Mouse (Mus musculus): ENCODE results near the gene Rgs3. TPM values are rescaled to one million over a fixed set of nuclear protein-coding genes. Genes with fewer than 3 reads are reported as not detected.
"Not testable (repeated sequence)": the region's sequence is repeated elsewhere in the genome, so short reads cannot be mapped to it uniquely, and the experiment has no call there.

Gene Rgs3
- total RNA-seq, 2 experiments from 2014 or later: 18.9 to 23.6 TPM

DNA sequence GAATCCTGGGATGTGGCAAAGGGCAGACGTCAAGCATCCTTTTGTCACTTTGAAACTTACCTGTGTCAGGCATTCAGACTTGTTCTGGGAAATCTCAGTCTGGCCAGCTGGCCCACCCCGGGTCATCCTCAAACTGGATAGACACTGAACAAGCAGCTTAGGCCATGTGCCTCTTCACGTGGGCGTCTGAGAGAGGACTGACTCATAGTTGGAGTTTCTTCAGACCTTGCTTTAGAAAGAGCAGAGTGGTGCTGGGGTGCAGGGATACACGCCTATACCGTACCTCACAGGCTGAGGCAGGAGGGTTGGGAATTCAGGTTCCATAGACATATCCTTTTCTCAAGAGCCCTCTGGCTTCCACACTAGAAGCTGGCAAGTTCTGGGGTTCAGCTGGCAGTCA is 15.9 kb upstream of the Rgs3 start:
- no peak for DNase-seq (ENCODE audit: extremely low spot score in 1 of 2, low spot score in 1 of 2)

DNA sequence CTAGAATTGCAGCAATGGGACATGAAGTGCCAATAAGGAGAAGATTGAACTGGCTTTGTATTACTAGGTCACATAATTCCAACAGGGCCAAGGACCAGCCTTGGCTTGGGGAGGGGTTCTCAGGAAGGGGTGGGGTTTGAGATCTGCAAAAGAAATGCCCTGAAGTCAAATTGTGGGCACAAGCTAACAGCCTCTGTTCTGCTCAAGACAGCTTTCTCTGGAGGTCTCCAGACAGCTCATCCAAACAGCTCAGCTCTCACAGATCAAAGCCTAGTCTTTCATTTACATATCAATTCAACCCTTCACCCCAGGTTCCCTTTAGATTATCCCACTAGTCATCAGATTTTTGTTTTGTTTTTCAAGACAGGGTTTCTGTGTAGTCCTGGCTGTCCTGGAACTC is 14.8 kb upstream of the Rgs3 start:
- no peak for DNase-seq (ENCODE audit: extremely low spot score in 1 of 2, low spot score in 1 of 2)

DNA sequence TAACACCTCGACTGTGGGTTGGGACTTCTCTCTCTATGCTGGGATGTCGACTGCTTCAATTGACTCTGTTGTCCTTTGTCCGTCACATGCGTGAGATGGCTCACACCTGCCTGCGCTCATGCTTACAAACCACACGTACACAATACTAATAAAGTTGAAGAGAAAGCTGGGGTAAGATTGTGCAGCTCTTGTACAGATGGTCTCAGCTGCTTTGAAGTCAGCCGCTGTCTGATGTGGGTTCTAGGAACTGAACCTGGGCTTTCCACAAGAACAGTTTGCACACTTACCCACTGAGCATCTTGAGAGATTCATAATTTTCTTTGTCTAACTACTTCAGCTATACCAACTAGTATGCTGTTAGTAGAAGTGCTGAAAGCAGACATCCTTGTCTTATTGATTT is 7.7 kb upstream of the Rgs3 start:
- DNase-seq (ENCODE audit: extremely low spot score in 1 of 2, low spot score in 1 of 2): no peak

DNA sequence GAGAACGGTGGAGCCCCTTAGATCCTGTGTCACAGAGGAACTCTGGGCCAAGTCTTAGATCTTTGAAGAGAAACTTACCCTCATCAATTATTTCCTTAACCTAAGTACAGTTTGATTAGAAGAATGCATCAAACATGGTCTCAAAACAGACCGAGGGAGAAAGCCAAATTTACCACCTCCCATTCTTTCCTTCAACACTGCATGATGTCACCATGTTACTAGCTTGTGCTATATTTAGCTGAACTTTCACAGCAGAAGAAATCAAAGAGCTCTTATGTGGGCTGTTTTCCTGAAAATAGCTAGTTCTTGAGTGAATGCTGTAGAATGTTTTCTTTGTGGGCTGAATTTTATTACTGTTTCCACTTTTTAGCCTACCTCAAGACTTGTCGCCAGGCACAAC is 2.2 kb upstream of the Rgs3 start:
- no peak for DNase-seq (ENCODE audit: extremely low spot score in 1 of 2, low spot score in 1 of 2)

DNA sequence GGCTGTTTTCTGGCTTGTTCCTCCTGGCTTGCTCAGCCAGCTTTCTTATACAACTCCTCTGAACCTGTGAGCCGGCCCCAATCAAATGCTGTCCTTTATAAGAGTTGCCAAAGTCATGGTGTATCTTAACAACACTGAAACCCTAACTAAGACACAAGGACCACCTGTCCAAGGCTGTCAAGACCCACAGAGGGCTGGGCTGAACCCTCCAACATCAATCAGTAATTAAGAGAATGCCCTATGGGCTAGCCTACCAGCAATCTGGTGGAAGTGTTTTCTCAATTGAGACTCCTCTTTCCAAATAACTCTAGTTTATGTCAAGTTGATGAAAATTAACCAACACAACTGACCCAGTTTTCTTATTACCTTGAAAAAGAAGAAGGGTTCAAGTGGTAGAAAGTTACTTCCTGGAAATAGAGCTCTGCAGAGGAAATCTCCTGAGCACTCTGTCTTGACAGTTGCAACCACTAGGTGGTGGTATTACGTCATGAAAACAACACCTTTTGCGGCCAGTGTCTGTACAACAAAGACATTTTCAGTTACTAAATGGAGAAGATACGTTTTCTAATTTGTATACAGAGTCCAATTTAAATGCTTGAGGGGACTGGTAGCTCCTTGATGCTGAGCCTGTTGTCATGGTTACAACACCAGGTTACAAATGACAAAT is 1.4 kb downstream of the Rgs3 start:
- DNase-seq (ENCODE audit: extremely low spot score in 1 of 2, low spot score in 1 of 2): peak; percentile 33 to 77

DNA sequence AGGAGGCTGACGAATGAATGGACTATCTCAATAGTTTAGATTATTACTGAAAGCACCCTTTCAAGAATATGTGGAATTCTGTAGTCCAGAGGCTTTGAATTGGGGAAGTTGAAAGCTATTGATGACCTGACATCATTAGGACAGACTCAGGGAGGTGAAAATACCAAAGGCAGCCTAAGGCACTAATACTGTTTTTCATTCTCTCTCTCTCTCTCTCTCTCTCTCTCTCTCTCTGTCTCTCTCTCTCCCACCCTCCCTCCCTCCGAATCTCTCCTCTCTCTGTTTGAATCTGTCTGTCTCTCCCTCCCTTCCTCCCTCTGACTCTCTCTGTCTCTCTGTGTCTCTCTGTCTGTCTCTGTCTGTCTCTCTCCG is 2.0 kb downstream of the Rgs3 start:
- no peak for DNase-seq (ENCODE audit: extremely low spot score in 1 of 2, low spot score in 1 of 2)

DNA sequence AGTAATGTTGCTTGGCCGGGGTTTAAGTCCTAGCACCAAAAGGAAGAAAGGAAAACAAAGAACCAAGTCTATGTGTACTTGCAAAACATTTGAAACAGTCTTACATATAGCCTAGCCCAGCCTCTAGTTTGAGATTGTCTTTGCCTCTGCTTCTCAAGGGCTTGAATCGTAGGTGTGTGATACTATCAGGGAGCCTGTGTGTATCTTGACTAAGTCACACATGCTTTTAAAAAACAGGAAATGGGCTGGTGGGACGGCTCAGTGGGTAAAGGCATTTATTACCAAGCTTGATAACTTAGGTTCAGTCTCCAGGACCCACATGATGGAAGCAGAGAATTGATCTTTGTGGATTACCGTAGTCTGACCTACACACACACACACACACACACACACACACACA is 2.4 kb downstream of the Rgs3 start:
- DNase-seq (ENCODE audit: extremely low spot score in 1 of 2, low spot score in 1 of 2): no peak

DNA sequence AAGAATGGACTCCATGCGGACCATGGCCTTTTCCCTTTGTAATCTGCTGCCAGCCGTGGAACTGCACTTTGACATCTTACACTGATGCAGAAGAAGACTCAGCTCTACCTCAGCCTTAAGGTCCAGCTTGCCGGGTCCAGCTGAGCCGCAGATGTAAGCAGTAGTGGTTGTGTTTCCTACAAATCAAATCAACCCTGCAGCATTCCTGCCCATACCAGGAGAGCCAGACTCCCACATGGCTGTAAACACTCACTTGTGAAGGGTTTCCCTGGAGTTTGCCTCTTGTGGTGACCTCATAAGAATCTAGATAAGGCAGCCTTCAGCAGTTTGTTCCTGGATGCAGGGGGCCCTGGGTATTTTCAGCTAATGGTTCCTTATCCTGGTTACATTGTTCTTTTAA is 6.9 kb downstream of the Rgs3 start:
- DNase-seq (ENCODE audit: extremely low spot score in 1 of 2, low spot score in 1 of 2): no peak

DNA sequence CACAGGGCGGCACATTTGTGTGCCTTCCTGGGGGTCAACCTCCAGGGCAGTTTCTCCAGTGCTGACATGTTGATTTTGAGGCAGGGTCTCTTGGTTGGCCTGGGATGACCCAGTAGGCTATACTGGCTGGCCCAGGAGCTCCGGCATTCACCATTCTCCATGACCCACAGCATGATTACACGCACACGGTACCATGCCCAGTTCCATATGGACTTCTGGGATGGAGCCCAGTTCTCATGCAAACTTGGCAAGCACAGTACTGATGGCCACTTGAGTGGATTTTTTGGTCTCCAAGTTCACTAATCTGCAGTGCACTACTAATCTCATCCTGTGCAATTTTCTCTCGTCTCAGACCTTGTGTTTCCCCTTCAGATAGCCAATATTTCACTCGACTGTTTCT is 8.0 kb downstream of the Rgs3 start:
- DNase-seq (ENCODE audit: extremely low spot score in 1 of 2, low spot score in 1 of 2): no peak

DNA sequence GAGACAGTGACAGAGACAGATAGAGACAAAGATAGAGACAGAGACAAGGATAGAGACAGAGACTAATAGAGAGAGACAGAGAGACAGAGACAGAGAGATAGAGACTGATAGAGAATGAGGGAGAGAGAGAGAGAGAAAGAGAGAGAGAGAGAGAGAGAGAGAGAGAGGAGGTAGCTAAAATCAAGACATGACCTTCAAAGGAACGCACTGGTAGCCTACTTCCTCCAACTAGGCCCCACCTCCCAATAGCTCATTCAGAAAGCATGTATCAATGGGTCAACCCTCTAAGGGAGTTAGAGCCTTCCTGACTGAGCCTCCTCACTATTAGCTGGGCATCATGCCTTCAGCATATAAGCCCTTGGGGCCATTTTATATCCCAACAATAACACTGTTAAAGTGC is 8.7 kb downstream of the Rgs3 start:
- no peak for DNase-seq (ENCODE audit: extremely low spot score in 1 of 2, low spot score in 1 of 2)

DNA sequence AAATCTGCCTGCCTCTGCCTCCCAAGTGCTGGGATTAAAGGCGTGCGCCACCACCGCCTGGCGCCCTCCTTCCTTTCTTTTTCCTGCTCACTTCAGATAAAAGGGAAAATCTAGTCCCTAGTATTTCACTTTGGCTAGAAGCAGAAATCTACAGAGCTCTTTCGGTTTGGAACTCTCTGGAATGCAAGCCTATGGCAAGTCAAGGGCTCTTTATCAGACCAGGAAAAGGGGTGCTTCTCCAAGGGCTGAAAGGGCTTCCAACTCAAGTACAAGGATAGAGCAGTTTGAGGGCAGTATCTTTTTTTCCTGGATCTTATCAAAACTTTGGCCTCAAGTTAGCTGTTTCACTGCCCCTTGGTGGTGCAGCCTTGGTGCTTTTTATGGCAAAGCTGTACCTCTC is 10.0 kb downstream of the Rgs3 start:
- DNase-seq (ENCODE audit: extremely low spot score in 1 of 2, low spot score in 1 of 2): no peak

DNA sequence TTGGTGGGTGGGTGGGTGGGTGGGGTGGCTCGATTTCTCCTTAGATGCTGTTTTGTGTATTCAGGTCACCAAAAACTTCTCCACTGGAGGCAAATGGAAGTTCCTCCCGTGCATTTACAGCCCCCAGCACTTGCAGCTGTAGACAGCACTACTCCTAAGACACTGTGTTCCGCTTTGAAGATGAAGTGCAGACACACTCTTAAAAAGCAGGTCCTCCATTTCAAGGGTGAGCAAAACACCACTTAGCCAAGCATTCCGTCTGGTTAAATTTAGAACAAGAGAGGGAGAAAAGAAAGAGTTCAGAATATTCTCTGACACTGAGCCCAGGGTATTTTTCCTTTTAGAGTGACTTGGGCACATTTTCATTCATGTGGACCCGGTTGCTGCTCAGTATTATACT is 10.4 kb downstream of the Rgs3 start:
- no peak for DNase-seq (ENCODE audit: extremely low spot score in 1 of 2, low spot score in 1 of 2)

DNA sequence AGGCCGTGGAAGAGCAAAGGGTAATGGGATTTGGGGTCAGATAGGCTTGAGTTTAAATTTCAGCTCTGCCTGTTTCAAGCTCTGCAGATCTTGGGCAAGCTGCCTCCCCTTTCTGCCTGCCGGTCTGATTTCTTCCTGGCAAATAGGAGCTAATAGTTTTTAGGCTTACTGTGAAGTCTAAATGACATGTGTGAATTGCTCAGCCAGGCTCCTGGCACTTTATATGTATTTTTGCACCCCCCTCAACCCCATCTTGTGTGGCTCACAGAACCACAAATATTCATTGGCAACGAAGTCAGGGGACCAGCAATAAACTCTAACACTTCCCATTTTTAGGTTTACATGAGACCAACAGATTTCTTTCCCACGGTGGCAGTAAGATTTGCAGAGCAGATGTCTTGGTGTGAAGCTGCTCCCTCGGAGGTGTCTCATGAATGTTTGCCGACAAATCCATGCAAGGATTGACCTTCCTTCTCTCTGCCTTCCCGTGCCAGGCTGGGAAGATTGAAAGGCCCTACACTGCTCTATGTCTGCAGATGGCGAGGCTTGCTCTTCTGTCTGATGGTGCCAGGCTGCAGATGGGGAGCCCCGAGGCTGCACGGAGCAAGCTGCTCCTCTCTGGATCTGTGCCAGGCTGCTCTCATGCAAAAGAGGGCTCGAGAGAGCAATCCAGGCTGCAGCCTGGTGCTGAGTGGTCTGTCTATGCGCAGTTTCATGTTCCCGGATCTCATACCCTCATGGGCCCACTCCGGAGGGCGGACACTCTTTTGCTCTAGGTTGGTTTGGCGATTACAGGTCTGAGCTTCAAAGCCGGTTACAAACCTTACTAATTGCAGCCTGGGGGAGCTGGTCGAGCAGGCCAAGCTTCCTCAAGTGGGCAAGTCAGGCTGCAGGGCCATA is 23.0 kb downstream of the Rgs3 start:
- DNase-seq (ENCODE audit: extremely low spot score in 1 of 2, low spot score in 1 of 2): peak; percentile 57 to 67

DNA sequence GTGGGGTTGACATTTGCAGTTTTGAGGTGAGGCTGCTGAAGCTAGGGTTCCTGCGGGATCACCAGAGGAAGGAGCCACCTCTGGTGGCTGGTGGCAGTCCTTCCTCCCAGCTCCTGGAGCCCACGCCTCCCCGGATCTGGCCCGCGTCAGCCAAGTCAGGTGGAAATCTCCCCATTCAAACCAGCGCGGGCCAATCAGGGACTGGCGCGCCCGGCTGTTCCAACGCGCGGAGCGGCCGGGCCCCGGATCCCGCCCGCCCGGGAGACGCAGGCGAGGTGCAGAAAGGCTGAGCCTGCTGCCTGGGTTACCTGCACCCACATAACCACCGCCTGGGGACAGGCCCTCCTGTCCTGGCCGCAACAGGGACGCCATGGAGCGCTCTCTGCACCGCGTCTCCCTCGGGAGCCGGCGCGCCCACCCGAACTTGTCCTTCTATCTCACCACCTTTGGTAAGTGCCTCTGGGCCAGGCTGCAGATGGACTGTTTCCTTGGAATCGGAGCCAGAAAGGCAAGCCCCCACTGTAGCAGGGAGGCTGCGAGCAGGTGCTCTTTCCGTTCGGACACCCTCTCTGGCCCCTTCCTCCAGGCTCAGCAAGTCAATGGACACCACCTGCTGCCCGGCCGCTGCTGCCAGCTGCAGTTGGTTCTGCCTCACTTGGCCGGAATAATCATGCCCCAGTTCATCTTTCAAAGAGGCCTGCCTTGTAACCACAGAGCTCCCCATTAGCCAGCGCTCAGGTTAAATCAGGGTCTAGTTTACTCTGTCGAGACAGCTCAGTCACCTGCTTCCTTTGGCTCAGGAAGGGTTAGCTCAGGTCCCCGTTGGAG is 23.8 kb downstream of the Rgs3 start:
- DNase-seq (ENCODE audit: extremely low spot score in 1 of 2, low spot score in 1 of 2): peak in 1 of 2 experiments; percentile 18

DNA sequence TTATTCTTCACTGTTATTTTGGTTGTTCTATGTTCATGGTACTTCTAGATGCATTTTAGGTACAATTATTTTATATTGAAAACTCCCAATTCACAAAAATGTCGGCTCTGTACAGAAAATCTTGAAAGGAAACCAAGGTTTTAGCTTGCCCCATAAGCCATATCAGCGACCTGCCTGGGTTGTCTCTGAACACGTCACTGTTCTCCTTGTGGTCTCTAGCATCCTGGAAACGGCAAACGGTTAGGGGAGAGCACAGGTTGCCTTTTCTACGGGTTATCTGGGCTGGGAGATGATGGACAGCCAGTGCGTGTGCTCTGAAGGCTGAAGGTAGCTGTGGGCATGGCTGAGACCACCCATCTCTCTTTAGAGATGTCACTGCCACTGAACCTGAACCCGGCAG is 27.4 kb downstream of the Rgs3 start:
- no peak for DNase-seq (ENCODE audit: extremely low spot score in 1 of 2, low spot score in 1 of 2)

DNA sequence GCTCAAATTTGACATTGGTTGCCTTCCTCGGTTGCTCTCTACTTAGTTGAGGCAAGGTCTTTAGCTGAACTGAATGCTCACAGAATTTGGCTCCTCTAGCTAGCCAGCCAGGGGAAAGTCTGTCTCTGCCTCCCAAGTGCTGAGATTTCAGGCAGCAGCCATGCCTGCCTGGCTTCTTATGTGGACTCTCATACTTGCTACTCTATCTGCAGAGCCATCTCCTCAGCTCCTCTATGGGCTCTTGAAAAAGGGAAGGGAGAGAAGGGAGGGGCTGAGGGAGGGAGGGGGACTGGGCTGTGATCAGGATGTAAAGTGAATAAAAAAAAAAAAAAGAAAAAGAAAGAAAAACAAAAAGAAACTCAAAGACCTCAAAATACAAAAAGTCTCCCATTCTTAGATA is 31.2 kb downstream of the Rgs3 start:
- no peak for DNase-seq (ENCODE audit: extremely low spot score in 1 of 2, low spot score in 1 of 2)

DNA sequence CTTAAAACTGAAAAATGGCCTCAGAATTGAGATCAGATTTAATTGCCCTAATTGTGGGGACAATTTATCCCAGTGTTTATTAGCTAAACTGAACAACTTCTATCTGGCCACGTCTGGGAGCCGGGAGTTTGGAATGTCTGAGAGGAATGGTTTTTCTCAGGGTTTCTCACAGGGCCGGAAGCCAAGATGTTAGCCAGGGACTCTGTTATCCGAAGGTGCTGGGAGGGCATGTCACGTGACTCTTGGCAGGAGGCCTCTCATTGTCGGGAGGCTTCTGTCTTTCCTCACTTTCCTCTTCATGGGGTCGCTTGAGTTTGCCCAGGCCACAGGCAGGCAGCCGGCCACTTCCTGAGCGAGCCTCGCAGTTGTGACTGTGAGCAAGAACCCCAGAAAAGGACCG is 31.7 kb downstream of the Rgs3 start:
- no peak for DNase-seq (ENCODE audit: extremely low spot score in 1 of 2, low spot score in 1 of 2)

DNA sequence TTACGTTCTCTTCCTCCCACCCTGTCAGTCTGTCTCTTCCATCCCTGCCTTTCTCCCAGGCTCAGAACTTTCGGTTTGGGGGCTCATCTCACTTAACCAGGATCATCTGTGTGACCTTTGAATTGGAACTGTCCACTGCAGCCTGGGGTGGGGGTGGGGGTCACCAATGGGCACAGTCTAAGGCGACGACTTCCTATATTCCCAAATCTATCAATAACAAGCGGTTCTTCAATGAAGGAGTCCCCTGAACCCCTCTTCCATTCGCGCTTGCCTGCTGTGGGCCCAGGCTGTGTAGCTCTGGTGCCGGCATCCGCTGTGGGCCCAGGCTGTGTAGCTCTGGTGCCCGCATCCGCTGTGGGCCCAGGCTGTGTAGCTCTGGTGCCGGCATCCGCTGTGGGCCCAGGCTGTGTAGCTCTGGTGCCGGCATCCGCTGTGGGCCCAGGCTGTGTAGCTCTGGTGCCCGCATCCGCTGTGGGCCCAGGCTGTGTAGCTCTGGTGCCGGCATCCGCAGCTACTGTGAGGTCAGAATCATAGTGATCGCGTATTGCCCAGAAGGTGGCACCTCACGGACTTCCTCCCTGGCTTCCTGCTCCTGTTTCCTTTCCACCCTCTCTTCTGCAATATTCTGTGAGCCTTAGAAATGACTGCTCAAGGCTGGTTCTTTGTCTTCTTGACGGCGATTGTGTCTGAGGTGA is 34.0 kb downstream of the Rgs3 start:
- DNase-seq (ENCODE audit: extremely low spot score in 1 of 2, low spot score in 1 of 2): not testable (repeated sequence)

DNA sequence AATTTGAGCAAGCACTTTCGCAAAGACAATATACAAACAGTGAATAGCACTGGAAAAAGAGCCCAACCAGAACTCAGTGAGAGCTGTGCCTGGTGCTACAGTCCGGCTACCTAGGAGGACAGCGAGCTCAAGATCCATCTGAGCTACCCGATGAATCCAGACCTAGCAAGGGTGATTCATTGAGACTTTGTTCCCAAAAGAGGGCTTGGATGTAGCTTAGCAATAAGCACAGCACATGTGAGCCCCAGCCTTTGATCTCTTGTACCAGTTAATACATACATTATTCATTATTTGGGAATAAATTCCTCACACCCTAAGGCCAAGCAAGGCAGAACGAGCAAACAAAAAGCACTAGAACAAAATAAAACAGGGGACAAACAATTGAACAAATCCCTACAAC is 34.8 kb downstream of the Rgs3 start:
- DNase-seq (ENCODE audit: extremely low spot score in 1 of 2, low spot score in 1 of 2): no peak

DNA sequence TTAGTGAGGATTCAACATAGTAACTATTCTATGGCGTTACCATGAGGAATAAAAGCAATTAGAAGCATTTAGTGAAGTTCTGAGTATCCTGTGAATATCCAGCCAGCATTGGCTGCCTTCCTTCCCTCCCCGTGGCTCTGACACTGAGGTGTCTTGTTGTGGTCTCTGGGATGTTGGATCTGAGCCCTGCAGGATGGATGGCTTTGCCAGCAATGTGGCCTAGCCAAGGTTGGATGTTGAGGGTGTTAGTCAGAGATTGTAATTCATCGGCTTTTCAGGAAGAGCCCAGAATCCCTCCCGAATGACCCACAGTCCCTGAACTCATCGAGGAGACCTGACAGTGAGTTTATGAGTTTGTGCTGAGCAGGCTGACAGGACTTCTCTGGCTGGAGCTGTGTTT is 36.4 kb downstream of the Rgs3 start:
- DNase-seq (ENCODE audit: extremely low spot score in 1 of 2, low spot score in 1 of 2): no peak

DNA sequence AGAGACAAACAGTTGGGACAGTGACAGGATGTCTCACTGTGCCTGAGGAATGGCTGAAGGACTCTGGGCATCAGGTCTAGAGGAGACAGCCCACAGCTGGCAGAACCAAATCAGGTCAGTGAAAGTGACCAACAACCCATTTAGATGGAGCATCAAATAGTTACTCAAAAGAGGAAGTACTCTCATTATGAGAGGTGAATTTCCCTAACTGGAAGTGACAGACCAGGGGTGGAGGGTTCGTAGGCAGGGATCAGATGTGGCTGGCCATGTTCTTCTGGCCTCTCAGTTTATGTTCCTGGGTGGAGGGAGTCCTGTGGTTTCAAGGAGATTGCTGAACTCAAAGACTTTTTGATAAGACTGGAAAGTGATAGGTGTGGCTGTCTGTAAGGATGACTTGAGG is 40.9 kb downstream of the Rgs3 start:
- no peak for DNase-seq (ENCODE audit: extremely low spot score in 1 of 2, low spot score in 1 of 2)

Measured in layer of hippocampus, postnatal 25 days (tissue).